Mouse (Mus musculus) cerebellum, adult 2 months (tissue): ENCODE measurements at regions not wholly inside any gene's neighbourhood (a gene's known extent, or its start where the extent isn't known, plus 50 kb on each side); places are given as distances from the start of the nearest gene placed in this dataset.

ENCODE experiments used
- DNase-seq, 2 experiments: peaks; one replicate each; pipeline ENCODE4 v3.0.0; 2021
- H3K27ac ChIP-seq: fragments of 200-500 bp; 2 replicates; pipeline ENCODE4 v1.5.1; 2012; ENCODE audit warnings: low read length, control low read depth, inconsistent platforms; ENCODE audit not compliant: insufficient read depth
- H3K27me3 ChIP-seq: fragments of 200-500 bp; 2 replicates; pipeline ENCODE4 v1.6.1; 2012; ENCODE audit warnings: inconsistent platforms, mild to moderate bottlenecking, low read length, moderate library complexity; ENCODE audit not compliant: control insufficient read depth, insufficient read depth
- H3K4me1 ChIP-seq: fragments of 200-500 bp; 2 replicates; pipeline ENCODE4 v1.6.1; 2011; ENCODE audit warnings: low read length; ENCODE audit not compliant: control insufficient read depth, insufficient read depth
- H3K4me3 ChIP-seq: fragments of 200-500 bp; replicated peaks from 2 replicates; pipeline ENCODE3; 2011; ENCODE audit warnings: mild to moderate bottlenecking, low read depth, low read length, control low read depth; ENCODE audit not compliant: insufficient read depth
- CTCF ChIP-seq: fragments of 200-500 bp; IDR thresholded peaks from 2 replicates; pipeline ENCODE4 v1.5.1; 2011; ENCODE audit warnings: low read depth, mild to moderate bottlenecking, control low read depth, low read length, moderate library complexity, borderline replicate concordance; ENCODE audit not compliant: insufficient read depth
- POLR2A ChIP-seq: fragments of 200-500 bp; IDR thresholded peaks from 2 replicates; pipeline ENCODE4 v1.6.1; 2011; ENCODE audit warnings: low read length, control low read depth, borderline replicate concordance; ENCODE audit not compliant: insufficient read depth
- WGBS: fragments of 180-500 bp; shearing (Covaris S2); methylation state at CpG from one replicate; pipeline ENCODE4 v1.1.7; 2018; 5-methylcytosine and 5-hydroxymethylcytosine counted together

DNA sequence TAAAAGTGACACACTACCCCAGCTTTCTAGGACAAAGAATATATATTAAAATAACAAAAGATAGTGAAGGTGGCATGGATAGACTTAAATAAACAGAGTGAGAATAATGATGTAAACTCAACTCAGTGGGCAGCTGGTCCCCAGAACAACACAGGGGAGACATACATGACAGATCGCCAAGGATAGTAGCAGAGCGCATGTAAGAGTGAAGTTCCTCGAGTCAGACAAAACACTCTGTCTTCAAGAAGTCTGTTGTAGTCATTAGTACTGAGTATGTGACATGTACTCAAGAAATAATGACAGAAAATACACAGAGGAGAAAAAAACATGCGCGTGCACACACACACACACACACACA is 74.8 kb upstream of the Stxbp5l start:
- peaks cover 21% of the 10 kb centered on the region for H3K4me1 ChIP-seq
- H3K27ac ChIP-seq, result no peak overlapping the region
- 55% methylated on average over 5 of the region's 5 CpGs for WGBS
- no peak for DNase-seq
- no peaks in the 10 kb centered on the region for H3K27me3 ChIP-seq
- H3K4me3 ChIP-seq, result no peak overlapping the region
- TF ChIP-seq CTCF (no peak), POLR2A (no peak)

DNA sequence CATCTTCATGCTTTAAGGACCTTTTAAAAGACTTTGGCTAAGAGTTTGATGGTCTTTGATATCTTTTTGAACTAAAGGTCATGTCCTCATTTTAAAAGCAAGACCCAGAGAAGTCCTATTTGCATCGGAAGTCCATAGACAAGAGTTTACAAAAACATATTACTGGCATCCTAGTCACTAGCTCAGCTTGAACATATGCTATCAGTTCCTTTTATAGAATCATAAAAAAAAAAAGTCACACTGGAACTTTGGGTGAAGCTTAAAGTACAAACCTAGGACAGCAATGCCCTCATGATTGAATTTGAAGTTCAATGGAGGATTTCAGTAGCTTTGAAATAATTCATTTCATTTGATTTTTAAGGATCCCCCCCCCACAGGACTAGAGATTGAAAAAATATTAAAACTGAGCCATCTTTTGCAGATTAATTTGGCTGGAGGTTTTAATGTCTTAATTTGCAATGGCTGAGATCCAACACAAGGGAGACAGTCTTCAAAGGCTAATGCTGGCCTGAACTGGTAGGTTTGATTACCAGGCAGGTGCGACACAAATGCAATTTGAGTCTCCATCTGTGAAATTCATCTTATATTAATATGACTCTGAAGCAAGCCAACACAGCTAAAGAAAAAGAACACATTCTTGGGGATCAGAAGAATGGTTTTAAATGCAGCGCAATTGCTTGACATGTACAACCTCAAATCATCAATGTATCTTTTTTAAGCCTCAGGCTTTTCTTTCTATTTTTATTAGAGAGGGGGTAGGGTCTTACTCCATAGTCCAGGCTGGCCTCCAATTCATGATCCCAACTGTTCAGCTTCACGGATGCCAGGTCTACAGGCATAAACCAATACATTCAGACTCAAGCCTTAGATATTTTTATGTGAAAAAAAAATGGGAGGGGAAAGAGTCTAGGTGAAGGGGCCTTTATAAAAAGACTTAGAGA is 74.1 kb upstream of the Stxbp5l start:
- peak in 1 of 2 experiments; percentile 89 for DNase-seq
- no peak for TF ChIP-seq POLR2A
- TF ChIP-seq CTCF, result no peak
- H3K4me3 ChIP-seq, result no peak overlapping the region
- H3K27ac ChIP-seq, result no peak overlapping the region; the same call in 1 of the 2 replicates
- WGBS, result 13% methylated on average over 4 of the region's 4 CpGs
- peaks cover 15% of the 10 kb centered on the region for H3K4me1 ChIP-seq
- H3K27me3 ChIP-seq, result no peaks in the 10 kb centered on the region

DNA sequence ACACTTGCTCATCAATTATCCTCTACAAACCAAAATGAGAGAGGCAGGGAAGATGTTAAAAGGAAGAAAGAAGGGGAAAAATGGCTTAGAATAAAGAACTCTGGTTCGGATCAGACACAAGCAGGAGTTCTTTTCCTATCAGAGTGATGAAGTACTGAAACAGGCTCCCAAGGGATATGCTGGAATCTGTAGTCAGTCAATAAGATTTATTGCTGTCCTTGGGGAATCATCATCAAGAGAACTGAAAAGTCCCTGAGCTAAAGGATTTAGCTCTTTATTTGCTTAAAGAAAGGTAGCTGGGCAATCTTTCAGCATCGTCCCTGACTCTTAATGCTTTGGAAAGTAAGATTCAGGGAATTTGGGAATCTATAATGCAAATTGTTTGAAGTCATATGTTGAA is 71.2 kb upstream of the Stxbp5l start:
- WGBS, result 92% methylated on average over 2 of the region's 2 CpGs
- no peak for DNase-seq
- no peak overlapping the region for H3K27ac ChIP-seq

DNA sequence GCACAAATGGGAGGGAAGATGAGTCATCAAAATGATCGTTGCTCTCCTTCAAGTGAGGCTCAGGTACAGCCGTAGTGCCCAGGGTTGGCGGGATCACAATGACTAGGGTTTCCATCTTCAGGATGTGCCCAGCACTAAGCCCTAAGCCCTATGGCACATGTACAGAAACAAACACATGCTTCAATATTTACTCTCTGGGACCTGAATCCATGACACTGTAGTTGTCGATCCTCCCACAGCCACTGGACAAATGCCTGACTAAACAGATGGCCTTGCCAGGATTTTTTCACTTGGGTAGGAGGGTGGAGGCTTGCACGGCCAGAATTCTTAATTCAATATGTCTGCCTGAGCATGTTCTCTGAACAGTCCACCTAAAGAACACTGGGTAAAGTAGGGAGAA is 65.1 kb upstream of the Stxbp5l start:
- Histone ChIP-seq H3K4me1 (peaks cover 7% of the 10 kb centered on the region; the same call in 1 of the 2 replicates), H3K27ac (peak overlapping the region; percentile 58; the same call in 1 of the 2 replicates), H3K4me3 (no peak overlapping the region), H3K27me3 (no peaks in the 10 kb centered on the region)
- TF ChIP-seq CTCF (no peak), POLR2A (no peak)
- WGBS, result 22% methylated on average over 5 of the region's 5 CpGs
- DNase-seq, result peak; percentile 67 to 84

More for the DNA sequence above, 71.2 kb upstream of the Stxbp5l start:
- Histone ChIP-seq H3K4me1 (peaks cover 10% of the 10 kb centered on the region), H3K4me3 (no peak overlapping the region), H3K27me3 (no peaks in the 10 kb centered on the region)
- TF ChIP-seq CTCF (no peak), POLR2A (no peak)

DNA sequence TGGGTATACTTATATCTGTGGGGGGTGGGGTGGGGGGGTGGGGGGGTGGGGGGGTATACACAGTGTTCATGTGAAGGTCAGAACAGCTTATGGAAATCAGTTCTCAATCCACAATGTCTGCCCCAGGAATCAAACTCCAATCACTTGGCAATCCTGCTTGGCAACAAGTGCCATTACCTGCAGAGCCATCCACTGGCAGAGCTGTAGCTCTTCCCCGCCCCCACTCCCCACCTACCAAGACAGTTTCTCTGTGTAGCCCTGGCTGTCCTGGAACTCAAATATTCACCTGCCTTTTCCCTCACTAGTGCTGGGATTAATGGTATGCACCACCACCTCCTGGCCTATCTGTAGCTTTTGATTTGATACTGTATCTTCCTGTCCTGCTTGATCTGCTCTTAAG is 61.0 kb upstream of the Stxbp5l start:
- TF ChIP-seq CTCF (no peak), POLR2A (no peak)
- WGBS, result 13% methylated on average over 1 of the region's 1 CpGs
- H3K27me3 ChIP-seq, result no peaks in the 10 kb centered on the region

DNA sequence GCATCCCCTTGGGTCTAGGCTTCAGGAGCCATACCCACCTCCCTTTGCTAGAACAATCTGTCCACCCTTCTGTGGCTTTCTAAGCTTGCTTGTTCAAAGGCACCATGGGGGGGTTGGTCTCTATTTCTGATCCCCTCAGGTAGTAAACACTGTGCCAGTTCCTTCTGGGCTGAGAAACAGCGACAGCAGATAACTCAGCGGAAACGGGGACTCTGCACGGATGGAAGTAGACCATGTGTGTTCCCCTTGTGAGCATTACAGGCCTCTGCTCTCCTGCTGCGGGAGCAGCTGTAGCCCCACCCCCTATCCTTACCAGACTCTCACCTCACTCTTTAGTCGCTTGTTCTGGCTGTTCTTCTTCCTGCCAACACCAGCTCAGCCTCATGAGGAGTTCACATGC is 58.2 kb upstream of the Stxbp5l start:
- peak; percentile 93 to 99 for DNase-seq
- 7% methylated on average over 6 of the region's 6 CpGs for WGBS
- peak overlapping the region; percentile 59; the same call in 1 of the 2 replicates for H3K27ac ChIP-seq
- H3K4me1 ChIP-seq, result peaks cover 27% of the 10 kb centered on the region
- no peak for TF ChIP-seq CTCF
- no peak for TF ChIP-seq POLR2A
- no peak overlapping the region for H3K4me3 ChIP-seq
- H3K27me3 ChIP-seq, result no peaks in the 10 kb centered on the region

More for the DNA sequence above, 61.0 kb upstream of the Stxbp5l start:
- H3K27ac ChIP-seq, result no peak overlapping the region
- H3K4me3 ChIP-seq, result no peak overlapping the region
- no peak for DNase-seq
- H3K4me1 ChIP-seq, result peaks cover 25% of the 10 kb centered on the region

DNA sequence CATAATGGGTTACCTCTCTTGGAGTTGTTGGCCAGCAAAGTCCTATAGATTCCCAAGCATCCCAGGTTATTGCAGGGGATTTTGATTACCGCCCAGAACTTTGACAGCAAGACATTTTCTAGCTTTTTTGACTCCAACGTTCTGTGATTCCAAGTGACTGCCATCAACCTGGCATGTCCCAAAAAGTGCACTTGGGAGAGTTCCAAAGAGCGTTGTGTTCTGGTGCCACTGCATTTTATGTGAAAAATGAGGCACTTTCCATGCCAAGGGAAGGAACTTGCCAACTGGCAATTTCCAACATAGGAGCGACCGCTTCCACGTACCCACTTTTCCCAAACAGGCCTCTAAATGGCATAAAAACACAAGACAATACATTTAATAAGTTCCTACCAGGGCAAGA is 57.7 kb upstream of the Stxbp5l start:
- Histone ChIP-seq H3K27me3 (no peaks in the 10 kb centered on the region), H3K4me3 (no peak overlapping the region), H3K4me1 (peaks cover 27% of the 10 kb centered on the region), H3K27ac (peak overlapping the region; percentile 52; the same call in 1 of the 2 replicates)
- no peak for TF ChIP-seq CTCF
- no peak for TF ChIP-seq POLR2A
- 4% methylated on average over 6 of the region's 6 CpGs for WGBS
- DNase-seq, result peak; percentile 87 to 95

DNA sequence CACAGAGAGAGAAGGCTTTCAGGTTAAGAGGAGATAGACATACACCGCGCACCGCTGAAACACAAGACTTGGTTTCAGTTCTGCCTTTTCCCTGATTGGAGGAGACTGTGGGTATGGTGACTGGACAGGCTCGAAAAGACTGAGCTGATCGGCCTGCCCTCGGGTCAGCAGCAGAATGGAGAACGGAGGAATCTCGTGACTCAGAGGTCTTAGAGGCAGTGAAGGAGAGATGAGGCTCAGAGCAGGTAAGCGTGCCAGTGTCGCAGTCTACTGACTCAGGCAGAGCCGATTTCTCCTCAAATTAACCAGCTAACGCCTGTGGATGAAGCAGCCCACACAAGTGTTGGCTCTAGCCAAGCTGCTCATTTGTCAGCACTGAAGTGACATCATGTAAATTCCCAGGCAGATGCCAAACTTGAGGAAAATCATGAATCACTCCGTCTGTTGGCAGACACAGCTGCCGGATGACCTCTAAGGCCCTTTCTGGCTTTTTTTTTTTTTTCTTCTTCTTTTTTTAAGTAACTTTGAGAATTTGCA is 55.9 kb upstream of the Stxbp5l start:
- no peak overlapping the region for H3K4me3 ChIP-seq
- 43% methylated on average over 14 of the region's 14 CpGs for WGBS
- H3K4me1 ChIP-seq, result peaks cover 27% of the 10 kb centered on the region
- TF ChIP-seq POLR2A (no peak), CTCF (no peak)
- H3K27ac ChIP-seq, result peak overlapping the region; percentile 68
- DNase-seq, result peak; percentile 56 to 68
- H3K27me3 ChIP-seq, result no peaks in the 10 kb centered on the region
